Mouse (Mus musculus) retina, adult 2 months (tissue): Measurements from ENCODE around the gene Gsg1.

Experiments used
- DNase-seq: peaks from one replicate; pipeline ENCODE4 v3.0.0-alpha.2; 2012; ENCODE audit warnings: low read depth, low spot score

Gsg1 gene

GRCm38 (mm10) chr6:135261124-135261523 lies 7.0 kb upstream of the Gsg1 start:
- DNase-seq: no peak

GRCm38 (mm10) chr6:135260435-135260834 lies 6.3 kb upstream of the Gsg1 start:
- DNase-seq: no peak

- DNase-seq: no peak
Measured at GRCm38 (mm10) chr6:135252728-135253077, 1.4 kb downstream of the Gsg1 start.

- no peak for DNase-seq
Measured at GRCm38 (mm10) chr6:135251849-135252727, 2.1 kb downstream of the Gsg1 start.

GRCm38 (mm10) chr6:135250926-135251699 lies 3.0 kb downstream of the Gsg1 start:
- DNase-seq: no peak

GRCm38 (mm10) chr6:135249846-135250531 lies 4.2 kb downstream of the Gsg1 start:
- no peak for DNase-seq

- DNase-seq: no peak
Measured at GRCm38 (mm10) chr6:135247861-135248260, 6.3 kb downstream of the Gsg1 start.

GRCm38 (mm10) chr6:135245586-135245985 lies 8.6 kb downstream of the Gsg1 start:
- DNase-seq: no peak

GRCm38 (mm10) chr6:135240361-135240760 lies 13.8 kb downstream of the Gsg1 start:
- no peak for DNase-seq

GRCm38 (mm10) chr6:135238211-135238610 lies 15.9 kb downstream of the Gsg1 start:
- DNase-seq: no peak

GRCm38 (mm10) chr6:135237326-135237725 lies 16.8 kb downstream of the Gsg1 start:
- DNase-seq: no peak

GRCm38 (mm10) chr6:135236576-135236975 lies 17.6 kb downstream of the Gsg1 start:
- no peak for DNase-seq

- no peak for DNase-seq
Measured at GRCm38 (mm10) chr6:135235742-135236141, 18.4 kb downstream of the Gsg1 start.

- no peak for DNase-seq
Measured at GRCm38 (mm10) chr6:135232443-135233182, 21.5 kb downstream of the Gsg1 start.

- DNase-seq: no peak
Measured at GRCm38 (mm10) chr6:135230586-135230985, 23.6 kb downstream of the Gsg1 start.

GRCm38 (mm10) chr6:135228465-135228941 lies 25.6 kb downstream of the Gsg1 start:
- no peak for DNase-seq

GRCm38 (mm10) chr6:135223786-135224416 lies 30.2 kb downstream of the Gsg1 start:
- DNase-seq: no peak

GRCm38 (mm10) chr6:135219916-135220315 lies 34.2 kb downstream of the Gsg1 start:
- no peak for DNase-seq

- DNase-seq: no peak
Measured at GRCm38 (mm10) chr6:135218330-135218729, 35.8 kb downstream of the Gsg1 start.

- DNase-seq: peak; percentile 42
Measured at GRCm38 (mm10) chr6:135212666-135213065, 41.5 kb downstream of the Gsg1 start.

- no peak for DNase-seq
Measured at GRCm38 (mm10) chr6:135211169-135211568, 43.0 kb downstream of the Gsg1 start.
